Mouse (Mus musculus): Measurements from ENCODE around the gene Ptprg.

GRCm38 (mm10) chr14:12177436-12177835 is 624.1 kb downstream of the Ptprg start:
- no peak for TF ChIP-seq POLR2A (IDR thresholded peaks at IDR 0.05; ENCODE audit: borderline replicate concordance, insufficient read depth, low read length)
- no peak for TF ChIP-seq CTCF (IDR thresholded peaks at IDR 0.05; ENCODE audit: borderline replicate concordance, insufficient read depth, low read depth, low read length)

Measured in cerebellum, adult 2 months (tissue).